Mouse (Mus musculus) CD4-positive, CD25-positive, alpha-beta regulatory T cell, adult 4 months (primary cell): Measurements from ENCODE around the gene Ltbp4. TPM values are rescaled to one million over a fixed set of nuclear protein-coding genes. Genes with fewer than 3 reads are reported as not detected.

Source experiments
- ATAC-seq: one replicate; pipeline ENCODE4 v1.8.0; 2017
- polyA plus RNA-seq, 2 experiments: library from polyadenylated mRNA; unstranded; fragments of 100-300 nt; shearing (Covaris generic); gene quantifications; one replicate each; pipeline ENCODE4 v1.2.1; 2017

The Ltbp4 gene
- polyA plus RNA-seq, 2 experiments from 2014 or later, result 0.77 to 2.0 TPM

GRCm38 (mm10) chr7:27257046-27257851 lies 80.2 kb downstream of the Ltbp4 start:
- ATAC-seq, result no peak

DNA sequence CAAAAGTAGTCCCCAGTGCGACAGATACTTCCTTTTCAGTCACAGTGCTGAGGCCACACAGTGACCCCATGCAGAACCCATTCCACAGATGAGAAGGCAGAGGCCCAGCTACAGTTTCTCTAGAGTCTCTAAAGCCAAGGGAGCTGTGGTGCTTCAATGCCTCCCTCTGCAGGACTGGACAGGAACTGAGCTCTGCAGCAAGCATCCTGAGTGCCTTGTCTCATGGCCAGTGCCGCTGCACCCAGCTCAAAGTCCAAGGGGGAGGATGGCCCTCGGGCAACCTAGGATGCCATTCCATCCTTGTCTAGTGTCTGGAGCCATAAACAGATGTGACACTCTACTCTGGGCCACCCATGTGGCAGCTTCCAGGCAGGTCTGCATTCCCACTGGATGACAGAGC lies 81.8 kb downstream of the Ltbp4 start:
- no peak for ATAC-seq

Other genes with a start within 250 kb of the Ltbp4 start
- gene Cyp2f2, start 217.8 kb downstream of the Ltbp4 start, polyA plus RNA-seq, result not detected
- gene Cyp2t4, start 184.0 kb downstream of the Ltbp4 start, polyA plus RNA-seq, result under 1 TPM in 1 of 2 experiments, not detected in 1; 0.78 TPM
- gene Egln2, start 170.9 kb downstream of the Ltbp4 start, polyA plus RNA-seq, result 10 to 100 TPM; 16.8 to 16.9 TPM
- 100 to 1,000 TPM; 118 to 144 TPM for gene Rab4b, start 158.8 kb downstream of the Ltbp4 start, polyA plus RNA-seq
- not detected for gene Gm21983, start 156.6 kb downstream of the Ltbp4 start, polyA plus RNA-seq
- under 1 TPM in 1 of 2 experiments, not detected in 1; 0.52 TPM for gene Mia, start 156.5 kb downstream of the Ltbp4 start, polyA plus RNA-seq
- gene BC024978, start 141.9 kb downstream of the Ltbp4 start, polyA plus RNA-seq, result 1 to 10 TPM; 3.8 to 6.0 TPM
- 10 to 100 TPM; 60.9 to 76.3 TPM for gene Snrpa, start 141.4 kb downstream of the Ltbp4 start, polyA plus RNA-seq
- 1 to 10 TPM; 1.9 to 2.5 TPM for gene Itpkc, start 109.0 kb downstream of the Ltbp4 start, polyA plus RNA-seq
- gene Coq8b, start 104.7 kb downstream of the Ltbp4 start, polyA plus RNA-seq, result 10 to 100 TPM in 1 of 2 experiments, 1 to 10 TPM in 1; 8.7 to 10.8 TPM
- gene Numbl, start 79.3 kb downstream of the Ltbp4 start, polyA plus RNA-seq, result under 1 TPM; 0.11 to 0.25 TPM
- gene Shkbp1, start 18.3 kb upstream of the Ltbp4 start, polyA plus RNA-seq, result 10 to 100 TPM; 49.2 to 76.0 TPM
- gene Gm20479, start 19.7 kb upstream of the Ltbp4 start, polyA plus RNA-seq, result not detected
- gene Sptbn4, start 110.0 kb upstream of the Ltbp4 start, polyA plus RNA-seq, result under 1 TPM; 0.28 to 0.32 TPM
- 10 to 100 TPM; 14.1 to 19.9 TPM for gene Blvrb, start 110.3 kb upstream of the Ltbp4 start, polyA plus RNA-seq
- 10 to 100 TPM; 50.9 to 60.1 TPM for gene Sertad3, start 136.1 kb upstream of the Ltbp4 start, polyA plus RNA-seq
- gene Sertad1, start 149.2 kb upstream of the Ltbp4 start, polyA plus RNA-seq, result 10 to 100 TPM; 46.0 to 51.9 TPM
- under 1 TPM; 0.22 to 0.62 TPM for gene Prx, start 161.6 kb upstream of the Ltbp4 start, polyA plus RNA-seq
- gene Hipk4, start 185.6 kb upstream of the Ltbp4 start, polyA plus RNA-seq, result under 1 TPM in 1 of 2 experiments, not detected in 1; 0.28 TPM
- 100 to 1,000 TPM; 191 to 306 TPM for gene Pld3, start 215.5 kb upstream of the Ltbp4 start, polyA plus RNA-seq
- 10 to 100 TPM; 15.0 to 25.3 TPM for gene 2310022A10Rik, start 215.5 kb upstream of the Ltbp4 start, polyA plus RNA-seq